In the genomic region with DNA sequence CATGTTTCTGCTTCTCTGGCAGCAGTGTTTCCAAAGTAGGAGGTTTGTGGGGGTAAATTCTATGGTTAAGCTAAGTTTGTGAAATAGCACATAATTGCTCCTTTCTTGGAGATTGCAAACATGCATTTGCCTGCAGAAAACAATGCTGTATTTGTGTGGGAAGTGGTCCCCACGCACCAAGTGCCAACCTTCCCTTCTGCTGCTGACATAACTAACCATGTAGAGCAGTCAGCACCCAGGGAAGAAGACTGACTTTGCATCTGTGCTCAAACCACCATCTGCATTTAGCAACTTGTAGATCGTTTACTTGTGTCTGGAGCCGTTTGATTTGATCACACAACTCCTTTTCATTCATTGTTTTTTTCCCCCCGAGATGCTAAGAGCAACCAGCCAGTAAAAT, we compare ENCODE assay signal across 15 mouse cellular contexts.
DNase-seq lines count a peak whose midpoint lies in the region; ATAC-seq lines count a peak whose summit lies in the region.
"Had no signal": no experiment of that assay in that cellular context is flagged by ENCODE, and none has a peak within 500 bp of the region (broad histone marks: within the 10 kb centered on the region; RNA-seq: fewer than 3 reads in every experiment).

No protein-coding gene starts in this region.

- peak; percentile 55 for ATAC-seq in frontal cortex, adult (ENCODE audit: low TSS enrichment)
- ATAC-seq: forebrain, embryonic 15.5 days had no signal

- DNase-seq in frontal cortex, postnatal 10 days (ENCODE audit: low spot score in 2 of 2) = no peak
- DNase-seq in right cerebral cortex, postnatal 25 days = peak; percentile 4
- no peak for DNase-seq in right cerebral cortex, postnatal 10 days (ENCODE audit: low spot score in 2 of 2)
- peak; percentile 2 to 6 for DNase-seq in layer of hippocampus, postnatal 25 days (ENCODE audit: extremely low spot score in 1 of 2, low spot score in 1 of 2)
- no peak for DNase-seq in kidney, adult 11 months
- no peak for DNase-seq in heart, adult 9 months (ENCODE audit: low spot score in 2 of 2)
- DNase-seq: adrenal gland, postnatal 10 days; cerebellum, adult 11-12 months; cerebellum, adult 9-10 months; cerebellum, postnatal 25 days; gastrocnemius, postnatal 14 days; heart, adult 2 months; heart, postnatal 4 days had no signal

Comparison
In these comparisons a context has a peak if more than half of its experiments do, and no peak if none do; other contexts are left out.
1. DNase-seq: peak in right cerebral cortex, postnatal 25 days (single experiment) and layer of hippocampus, postnatal 25 days (2 of 2); none in frontal cortex, postnatal 10 days (0 of 2), right cerebral cortex, postnatal 10 days (0 of 2), kidney, adult 11 months (single experiment) and heart, adult 9 months (0 of 2).